Mouse (Mus musculus) kidney, adult 11 months (tissue): ENCODE data around the gene Ddx6.

ENCODE experiments used
- DNase-seq: peaks from one replicate; pipeline ENCODE4 v3.0.0; 2022

The Ddx6 gene

DNA sequence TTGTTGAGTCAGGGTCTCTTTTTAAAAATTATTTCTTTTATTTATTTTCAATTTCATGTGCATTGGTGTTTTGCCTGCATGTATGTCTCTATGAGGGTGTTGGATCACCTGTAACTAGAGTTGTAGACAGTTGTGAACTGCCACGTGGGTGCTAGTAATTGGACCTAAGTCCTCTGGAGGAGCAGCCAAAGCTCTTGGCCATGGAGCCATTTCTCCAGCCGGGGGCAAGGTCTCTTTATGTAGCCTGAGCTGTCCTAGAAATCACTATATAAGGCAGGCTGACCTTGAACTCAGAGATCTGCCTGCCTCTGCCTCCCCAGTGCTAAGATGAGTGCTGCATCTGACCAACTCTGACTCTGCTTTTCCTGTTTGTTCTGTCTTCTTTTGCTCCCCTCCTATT, 39.5 kb downstream of the Ddx6 start:
- no peak for DNase-seq

DNA sequence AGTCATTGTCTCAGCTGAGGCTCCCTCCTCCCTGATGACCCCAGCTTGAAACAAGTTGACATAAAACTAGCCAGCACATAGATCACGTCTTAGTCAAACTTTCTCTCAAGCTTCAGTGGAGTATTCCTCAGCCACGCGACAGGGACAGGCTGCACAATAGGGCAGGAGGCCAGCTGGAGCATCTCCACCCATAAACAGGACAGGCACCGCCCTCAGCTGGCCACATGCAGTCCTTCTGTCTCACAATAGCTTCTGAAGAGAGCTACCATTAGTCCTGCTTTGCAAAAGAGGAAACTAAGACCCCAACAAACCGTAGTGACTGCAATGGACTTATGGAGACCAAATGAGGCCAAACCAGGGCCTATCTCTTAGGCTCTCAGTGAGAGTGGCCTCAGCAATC, 40.8 kb downstream of the Ddx6 start:
- peak; percentile 50 for DNase-seq

DNA sequence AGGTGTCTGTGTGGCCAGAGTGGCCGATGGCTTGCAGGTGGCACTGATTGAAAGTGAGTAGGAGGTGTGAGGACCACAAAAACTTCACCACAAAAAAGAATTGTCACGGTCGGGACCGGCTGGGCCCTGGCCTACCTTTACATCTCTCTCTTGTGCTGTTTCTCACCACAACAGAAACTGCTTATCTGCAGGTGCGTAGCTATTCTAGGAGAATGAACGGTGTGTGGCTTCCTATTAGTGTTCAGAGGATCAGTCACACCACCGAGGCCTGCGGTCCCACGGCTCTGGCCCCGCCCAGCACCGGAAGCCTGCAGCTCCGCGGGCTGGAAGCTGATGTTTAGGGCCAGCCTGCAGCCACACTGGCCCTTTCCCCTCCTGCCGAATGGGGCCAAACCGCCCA, 41.2 kb downstream of the Ddx6 start:
- DNase-seq, result no peak

DNA sequence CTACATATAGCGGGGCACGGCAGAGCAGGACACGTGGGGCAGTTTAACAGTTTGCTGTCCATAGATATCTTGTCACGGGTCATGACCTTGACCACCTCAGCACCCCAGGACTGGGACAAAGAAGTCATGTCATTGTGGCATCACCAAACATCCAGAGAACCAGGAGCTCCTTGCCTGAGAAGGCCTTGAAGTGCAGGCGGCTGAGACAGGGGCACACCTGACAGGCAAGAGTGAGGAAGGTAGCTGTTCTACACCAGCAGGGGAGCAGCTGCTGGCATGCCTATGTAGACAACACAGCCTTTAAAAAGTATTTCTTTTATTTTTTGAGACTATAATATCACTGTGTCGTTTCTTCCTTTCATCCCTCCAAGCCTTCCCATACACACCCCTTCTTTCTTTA, 41.7 kb downstream of the Ddx6 start:
- no peak for DNase-seq

DNA sequence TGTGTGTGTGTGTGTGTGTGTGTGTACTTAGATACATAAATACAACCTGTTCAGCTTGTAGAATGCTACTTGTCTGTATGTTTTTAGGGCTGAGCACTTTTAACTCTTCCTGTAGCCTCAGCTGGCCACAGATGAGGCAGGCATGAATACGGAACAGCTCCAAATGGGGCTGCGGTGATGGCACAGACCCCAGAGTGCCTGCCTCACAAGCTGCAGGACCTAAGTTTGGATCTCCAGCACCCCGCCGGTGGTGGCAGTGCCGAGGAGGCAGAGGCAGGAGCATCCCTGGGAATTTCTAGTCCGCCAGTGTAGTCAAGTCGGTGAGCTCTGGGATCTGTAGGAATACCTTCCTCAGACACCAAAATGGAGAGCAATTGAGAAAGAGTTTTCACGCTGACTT, 42.3 kb downstream of the Ddx6 start:
- no peak for DNase-seq

DNA sequence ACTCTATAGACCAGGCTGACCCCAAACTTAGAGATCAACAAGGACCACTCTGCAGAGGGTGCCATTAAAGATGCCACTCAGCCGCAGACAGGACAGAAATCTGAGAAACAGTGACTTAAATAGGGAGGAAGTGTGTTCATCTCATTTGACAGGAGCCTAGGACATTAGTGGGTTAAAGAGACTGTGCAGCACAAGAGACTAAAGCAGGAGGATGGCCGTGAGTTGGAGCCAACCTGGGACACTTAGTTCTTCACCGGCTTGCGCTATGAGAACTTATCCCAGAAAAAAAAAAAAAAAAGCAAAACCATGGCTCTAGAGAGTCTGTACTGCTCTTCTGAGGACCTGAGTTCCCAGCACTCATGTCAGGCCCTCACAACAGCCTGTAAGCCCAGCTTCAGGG, 43.0 kb downstream of the Ddx6 start:
- DNase-seq, result no peak

DNA sequence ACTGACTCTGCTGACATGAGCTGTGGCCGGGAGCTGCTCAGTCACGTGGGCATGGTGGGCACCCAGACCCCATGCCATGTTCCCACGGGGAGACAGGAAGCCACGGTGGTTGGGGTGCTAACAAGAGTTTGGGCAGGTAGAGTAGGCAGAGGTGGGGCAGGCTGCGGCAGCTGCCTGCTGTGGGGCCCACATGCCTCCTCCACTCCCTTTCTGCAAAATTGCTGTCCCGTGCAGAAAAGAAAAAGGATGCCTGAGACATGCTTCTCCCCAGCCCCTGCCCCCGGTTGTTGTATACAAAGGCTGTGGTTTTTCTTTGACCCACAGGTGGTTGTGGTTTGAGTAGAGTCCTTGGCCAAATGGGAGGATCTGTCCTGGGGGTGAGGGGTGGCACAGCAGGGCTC, 44.2 kb downstream of the Ddx6 start:
- no peak for DNase-seq

DNA sequence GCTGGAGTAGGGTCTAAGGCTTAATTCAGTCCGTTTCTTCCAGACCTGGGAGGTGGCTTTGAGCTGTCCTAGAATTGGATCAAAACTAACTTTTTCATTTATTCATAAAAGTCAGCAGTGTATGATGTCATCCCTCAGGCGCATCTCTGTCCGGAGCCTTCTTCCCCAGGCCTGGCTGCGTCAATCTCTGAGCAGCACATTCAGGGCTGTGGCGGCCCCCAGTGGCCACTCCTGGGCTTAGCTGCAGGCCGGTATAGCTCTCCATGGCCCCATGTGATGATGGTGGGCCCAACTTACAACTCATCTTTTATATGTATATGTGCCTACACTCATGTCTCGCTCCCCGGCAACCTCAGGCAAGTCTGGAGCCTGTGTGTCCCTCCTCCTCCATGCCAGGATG, 47.3 kb downstream of the Ddx6 start:
- peak; percentile 52 for DNase-seq

DNA sequence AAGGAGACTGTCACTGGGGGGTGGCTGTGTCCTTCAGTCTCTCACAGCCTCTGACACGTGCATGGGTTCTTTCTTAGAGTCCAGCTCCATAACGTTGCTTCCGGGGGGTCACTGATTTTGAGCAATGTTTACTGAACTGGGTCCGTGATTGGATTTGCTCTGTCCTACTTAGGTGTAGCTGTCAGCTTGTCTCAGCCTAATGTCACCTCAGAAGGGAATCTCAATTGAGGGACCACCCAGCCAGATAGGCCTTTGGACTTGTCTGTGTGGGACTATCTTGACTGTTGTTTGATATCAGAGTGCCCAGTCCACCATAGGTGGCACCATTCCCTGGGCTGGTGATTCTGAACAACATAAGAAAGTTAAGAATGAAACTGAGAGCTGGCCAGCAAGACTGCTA, 49.2 kb downstream of the Ddx6 start:
- no peak for DNase-seq

DNA sequence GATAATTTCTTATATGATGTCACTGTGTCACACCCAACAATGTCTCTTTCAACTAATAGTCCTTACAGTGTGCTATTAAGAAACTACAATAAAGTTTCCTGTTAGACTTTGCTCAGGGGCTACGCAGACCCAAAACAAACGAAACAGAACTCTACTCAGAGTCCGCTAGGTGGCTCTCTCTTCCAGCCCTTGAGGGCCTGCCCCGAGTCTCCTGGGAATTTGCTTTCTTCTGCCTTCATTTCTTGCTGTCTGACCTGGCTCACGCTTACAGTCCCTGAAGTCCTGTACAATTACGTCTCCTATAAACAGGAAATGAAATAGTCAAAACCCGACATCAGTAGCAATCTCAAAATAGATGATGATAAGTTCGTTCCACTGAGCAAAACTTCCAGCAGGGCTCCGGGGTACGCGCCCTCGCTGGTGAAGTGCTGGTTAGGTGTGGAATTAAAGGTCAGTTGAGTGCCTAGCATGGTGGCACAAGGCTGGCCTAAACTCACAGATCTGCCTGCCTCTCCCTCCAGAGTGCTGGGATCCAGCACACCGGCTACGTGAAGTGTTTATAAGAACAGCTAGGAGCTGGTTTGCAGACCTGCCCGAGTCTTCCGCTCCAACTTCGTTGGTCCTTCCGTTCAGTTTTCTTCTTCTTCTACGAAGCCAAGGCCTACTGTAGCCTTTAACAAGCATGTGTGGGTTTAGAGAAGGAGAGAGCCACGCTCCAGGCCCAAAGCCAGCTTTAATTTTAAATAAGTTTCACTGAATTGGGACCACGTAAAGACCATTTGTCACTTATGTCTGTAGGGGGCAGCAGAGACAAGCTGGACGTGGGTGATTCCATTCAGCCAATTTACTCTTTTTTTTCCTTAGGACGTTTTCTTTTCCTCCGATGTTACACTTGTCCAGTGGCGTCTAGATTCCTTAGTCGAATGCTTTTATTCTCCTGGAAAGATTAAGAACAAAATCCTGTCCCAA, 50.7 kb downstream of the Ddx6 start:
- DNase-seq, result peak; percentile 63

DNA sequence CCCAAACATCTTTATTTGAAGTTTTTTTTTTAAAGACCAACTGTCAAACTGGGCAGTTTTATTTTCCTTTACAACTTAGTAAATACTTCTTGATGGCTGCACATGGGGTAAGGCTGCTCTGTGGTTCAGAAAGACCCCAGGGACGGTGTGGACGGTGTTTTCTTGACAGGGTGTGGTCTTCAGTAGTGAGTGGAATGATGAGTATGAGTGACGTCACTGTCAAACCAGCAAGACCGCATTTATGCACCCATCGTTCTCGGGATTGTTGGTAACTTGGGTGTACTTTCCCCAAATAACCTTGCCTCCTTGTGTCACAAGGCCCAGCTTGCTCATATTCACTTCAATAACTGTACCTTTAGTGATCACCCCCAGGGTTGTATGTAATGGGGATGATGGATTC, 59.0 kb downstream of the Ddx6 start:
- DNase-seq, result no peak

DNA sequence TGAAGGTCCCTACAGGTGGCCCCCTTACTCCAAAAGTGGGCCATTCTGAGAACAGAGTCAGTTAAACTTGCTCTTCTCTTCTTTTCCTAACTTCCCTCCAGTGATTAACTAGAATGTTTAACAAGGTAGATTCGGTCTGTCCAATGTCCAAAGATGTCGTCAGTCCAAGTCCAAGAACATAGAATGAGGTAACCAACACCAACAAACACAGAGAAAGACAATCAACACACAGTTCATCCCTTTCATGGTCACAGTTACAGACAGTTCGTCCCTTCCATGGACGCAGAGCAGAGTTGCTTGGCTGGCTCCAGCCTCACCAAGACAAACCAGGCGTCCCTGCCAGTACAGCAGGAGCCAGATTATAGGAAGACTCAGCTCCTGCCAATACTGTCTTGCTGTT, 66.7 kb downstream of the Ddx6 start:
- peak; percentile 42 for DNase-seq

DNA sequence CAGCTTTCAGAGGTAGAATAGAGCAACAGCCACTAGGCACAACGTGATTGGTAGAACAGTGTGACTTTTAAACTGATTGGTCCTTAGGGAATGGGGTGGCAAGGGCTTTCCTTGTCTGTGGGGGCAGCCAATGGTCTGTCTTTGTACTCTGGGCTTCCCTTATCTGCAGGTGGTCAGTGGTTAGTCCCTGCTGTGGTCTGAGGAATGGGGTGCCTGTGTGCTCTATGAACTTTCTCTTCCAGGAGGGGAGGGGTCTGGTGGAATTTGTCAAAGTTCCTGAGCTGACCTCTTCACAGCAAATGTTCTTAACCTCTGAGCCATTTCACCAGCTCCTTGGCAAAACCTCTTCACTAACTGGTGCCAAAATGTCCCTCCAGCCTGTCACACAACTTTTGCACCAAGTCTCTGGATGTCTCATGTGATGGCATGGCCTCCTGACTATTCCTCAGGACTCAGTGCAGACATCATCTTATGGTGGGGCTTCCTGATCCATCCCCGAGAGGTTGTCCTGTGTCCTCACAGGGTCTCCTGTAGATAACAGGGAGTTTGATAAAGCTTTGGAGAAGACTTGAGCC, 67.7 kb downstream of the Ddx6 start:
- no peak for DNase-seq

DNA sequence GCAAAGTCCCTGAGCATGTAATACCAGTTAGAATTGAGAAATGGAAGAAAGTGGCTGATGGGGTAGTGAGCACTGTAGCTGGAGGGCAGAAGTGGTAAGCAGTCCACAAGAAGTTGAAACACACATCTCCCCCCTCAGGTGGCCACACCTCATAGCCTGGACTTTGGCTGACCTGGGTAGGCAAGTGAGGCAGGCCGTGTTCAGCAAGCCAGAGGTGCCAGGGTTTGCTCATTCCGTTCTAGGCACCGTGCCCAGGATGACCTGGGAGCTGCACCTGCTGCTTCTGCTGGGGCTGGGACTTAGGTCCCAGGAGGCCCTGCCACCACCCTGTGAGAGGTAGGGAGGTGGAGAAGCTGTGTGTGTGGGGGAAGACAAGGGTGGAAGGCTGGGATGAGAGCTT, 68.3 kb downstream of the Ddx6 start, which contains the start of gene Treh:
TSS of gene Treh (plus strand) at position 229 of the 400 bp plus-strand sequence.
- DNase-seq, result peak; percentile 92

DNA sequence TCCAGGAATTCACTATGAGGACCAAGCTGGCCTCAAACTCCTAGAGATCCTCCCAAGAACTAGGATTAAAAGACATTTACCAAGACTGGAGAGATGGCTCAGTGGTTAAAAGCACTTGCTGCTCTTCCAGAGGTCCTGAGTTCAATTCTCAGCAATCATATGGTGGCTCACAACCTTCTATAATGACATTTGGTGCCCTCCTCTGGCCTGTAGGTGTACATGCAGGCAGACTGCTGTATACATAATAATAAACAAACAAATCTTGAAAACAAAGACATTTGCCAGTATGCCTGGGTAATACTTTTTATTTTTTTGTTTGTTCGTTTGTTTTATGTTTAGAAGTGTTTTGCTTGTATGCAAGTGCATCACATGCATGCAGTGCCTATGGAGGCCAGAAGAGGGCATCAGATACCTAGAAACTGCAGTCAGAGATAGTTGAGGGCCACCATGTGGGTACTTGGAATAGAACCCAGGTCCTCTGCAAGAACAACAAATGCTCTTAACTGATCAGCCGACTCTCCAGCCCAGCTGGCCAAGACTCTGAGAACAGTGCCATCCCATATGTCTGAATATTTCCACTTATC, 73.7 kb downstream of the Ddx6 start:
- DNase-seq, result no peak

DNA sequence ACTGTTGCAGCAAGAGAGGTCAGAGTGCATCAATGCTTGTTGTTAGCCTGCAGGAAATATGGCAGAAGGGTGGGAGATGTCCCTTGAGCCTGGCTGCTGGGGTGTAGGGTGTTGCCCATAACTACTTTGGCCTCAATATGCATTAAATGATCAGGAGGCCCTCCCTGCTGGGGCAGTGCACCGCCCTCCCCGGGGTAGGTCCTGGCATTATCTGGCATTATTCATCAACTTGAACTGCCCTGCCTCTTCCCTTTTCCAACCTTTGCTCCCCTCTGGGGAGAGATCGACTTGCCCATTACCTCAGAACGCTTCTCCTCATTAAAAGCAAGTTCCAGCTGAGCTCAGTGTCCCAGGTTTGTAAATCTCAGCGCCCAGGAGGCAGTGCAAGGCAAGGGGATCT, 74.9 kb downstream of the Ddx6 start:
- DNase-seq, result peak; percentile 53

DNA sequence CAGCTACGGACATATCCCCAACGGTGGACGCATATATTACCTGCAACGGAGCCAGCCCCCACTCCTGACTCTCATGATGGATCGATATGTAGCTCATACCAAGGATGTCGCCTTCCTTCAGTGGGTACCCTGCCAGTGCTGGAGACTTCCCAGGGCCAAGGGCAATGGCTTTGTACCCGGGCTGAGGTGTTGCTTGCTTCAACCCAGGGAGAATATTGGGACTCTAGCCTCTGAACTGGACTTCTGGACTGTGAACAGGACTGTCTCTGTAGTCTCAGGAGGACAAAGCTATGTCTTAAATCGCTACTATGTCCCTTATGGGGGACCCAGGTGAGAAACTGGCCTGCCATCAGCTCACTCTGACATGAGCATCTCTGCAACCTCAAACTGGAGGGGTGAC, 78.4 kb downstream of the Ddx6 start:
- peak; percentile 35 for DNase-seq

DNA sequence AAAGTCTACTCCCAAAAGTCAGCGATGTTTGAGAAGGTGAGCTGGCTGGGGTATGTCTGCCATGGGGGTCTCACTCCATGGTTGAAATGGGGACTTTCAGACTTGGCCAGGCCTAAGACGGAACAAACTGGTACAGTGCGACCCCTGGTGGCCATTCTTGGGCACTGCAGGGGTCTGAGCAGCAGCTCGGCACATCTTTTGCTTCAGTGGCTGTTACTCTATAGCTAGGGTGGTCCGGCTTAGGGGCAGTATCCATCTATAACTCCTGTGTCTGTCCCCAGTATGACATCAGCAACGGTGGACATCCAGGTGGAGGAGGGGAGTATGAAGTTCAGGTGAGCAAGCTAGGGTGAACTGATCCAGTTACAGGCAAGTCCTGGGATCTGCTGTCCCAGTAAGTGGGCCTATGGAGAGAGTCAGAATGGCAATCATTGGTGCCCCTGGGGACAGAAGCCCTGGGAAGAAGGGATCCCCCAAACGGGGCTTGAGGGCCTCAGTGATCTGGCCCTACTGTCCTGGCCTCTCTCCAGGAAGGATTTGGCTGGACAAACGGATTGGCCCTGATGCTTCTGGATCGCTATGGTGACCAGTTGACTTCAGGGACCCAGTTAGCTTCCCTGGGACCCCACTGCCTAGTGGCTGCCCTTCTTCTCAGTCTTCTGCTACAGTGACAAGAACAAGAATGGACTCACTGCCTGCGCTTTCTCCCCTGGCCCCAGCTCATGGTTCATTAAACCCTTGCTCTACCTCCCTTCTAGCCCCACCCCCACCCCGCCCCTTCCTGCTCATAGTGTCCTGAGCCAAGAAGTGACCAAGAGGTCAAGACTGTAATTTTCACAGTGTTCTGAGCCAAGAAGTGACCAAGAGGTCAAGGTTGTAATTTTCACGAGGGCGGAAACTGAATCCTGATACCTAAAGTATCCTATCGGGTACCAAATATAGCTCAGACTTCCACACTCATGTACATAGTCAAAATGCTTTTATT, 80.9 kb downstream of the Ddx6 start:
- peak; percentile 61 for DNase-seq

DNA sequence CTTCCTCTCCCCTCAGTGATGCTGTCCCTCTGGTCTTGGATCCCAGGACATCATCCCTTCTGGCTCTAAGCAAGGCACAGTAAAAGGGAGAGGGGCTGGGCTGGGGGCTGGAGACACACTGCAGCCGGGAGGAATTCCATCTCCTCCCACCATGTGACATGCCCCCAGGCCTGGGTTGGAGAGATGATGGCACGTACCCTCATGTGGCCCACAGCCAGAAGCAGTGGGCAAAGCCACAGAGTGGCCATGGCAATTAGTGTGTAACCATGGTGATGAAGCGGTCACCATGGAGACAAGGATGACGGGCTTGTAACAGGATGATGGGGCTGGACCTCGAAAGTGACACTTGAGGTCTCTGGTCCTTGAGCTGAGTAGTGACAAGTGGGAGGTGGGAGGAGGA, 81.9 kb downstream of the Ddx6 start:
- no peak for DNase-seq

DNA sequence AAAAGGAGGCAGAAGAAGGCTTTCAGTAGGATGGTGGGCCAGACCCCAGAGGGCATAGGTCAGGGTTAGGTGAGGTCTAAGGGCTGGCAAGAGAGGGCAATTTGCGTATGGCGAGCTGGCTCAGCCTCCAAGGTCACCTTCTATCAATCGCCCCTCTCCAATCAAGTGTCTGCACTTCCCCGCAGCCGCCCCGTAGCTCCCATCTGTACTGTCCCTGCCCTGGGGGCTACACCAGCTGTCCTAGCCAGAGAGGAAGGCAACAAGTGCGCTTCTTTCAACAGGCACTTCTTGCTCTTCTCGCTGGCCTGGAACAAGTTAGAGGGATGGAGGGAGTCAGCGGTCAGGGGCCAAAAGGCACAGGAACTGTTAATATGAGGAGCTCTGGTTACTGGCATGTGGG, 83.3 kb downstream of the Ddx6 start:
- DNase-seq, result no peak
